Mouse (Mus musculus): ENCODE measurements around the gene Ccdc126. TPM values are rescaled to one million over a fixed set of nuclear protein-coding genes. Genes with fewer than 3 reads are reported as not detected.

Ccdc126 gene
- total and polyA plus RNA-seq, 3 experiments = 2.3 to 6.1 (median 2.8) TPM

DNA sequence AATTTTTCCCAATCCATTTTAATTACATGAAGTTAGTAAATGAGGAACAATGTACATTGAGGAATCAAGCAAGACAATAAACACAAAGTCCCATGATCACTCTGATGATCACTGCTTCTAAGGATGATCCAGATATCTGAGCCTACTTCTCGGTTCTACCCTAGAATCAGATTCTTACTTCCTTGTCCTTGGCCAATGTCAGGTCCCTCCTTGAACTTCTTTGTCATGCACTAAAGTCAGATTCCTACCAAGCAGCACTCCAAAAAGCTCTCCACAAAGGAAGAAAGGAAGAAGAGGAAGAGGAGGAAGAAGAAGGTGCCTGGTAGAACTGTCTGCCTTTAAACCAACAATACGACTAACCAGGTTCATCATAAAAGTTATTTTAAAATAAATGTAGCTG lies 46.2 kb upstream of the Ccdc126 start:
- no peak overlapping the region for H3K4me2 ChIP-seq (ENCODE audit: insufficient read depth, low read depth, poor library complexity, severe bottlenecking)
- in situ Hi-C loops (cut with MboI; ENCODE audit: low pct_ligation_motif_present, low pct_unique_long_range_greater_than_20kb, low sequenced_read_pairs) = no loop called here
- no peak overlapping the region for H3K4me3 ChIP-seq (replicated peaks in 1 of 3; ENCODE audit: low read depth in 2 of 3, low read length in 2 of 3, poor library complexity in 1 of 3)
- peaks cover 2% of the 10 kb centered on the region for H3K9me3 ChIP-seq (replicated peaks; ENCODE audit: low read length)
- no peak for DNase-seq (ENCODE audit: extremely low read depth)
- no peak overlapping the region for H3K9ac ChIP-seq (ENCODE audit: insufficient read depth, low read depth)
- H3K4me1 ChIP-seq (ENCODE audit: control insufficient read depth in 1 of 2, insufficient read depth in 2 of 2) = no peaks in the 10 kb centered on the region
- H3K36me3 ChIP-seq (replicated peaks in 1 of 2; ENCODE audit: control insufficient read depth in 1 of 2, insufficient read depth in 1 of 2, low read length in 1 of 2) = no peaks in the 10 kb centered on the region
- no peaks in the 10 kb centered on the region for H3K79me2 ChIP-seq (replicated peaks; ENCODE audit: control insufficient read depth, extremely low read depth, insufficient read depth, poor library complexity, severe bottlenecking)
- H3K27me3 ChIP-seq (replicated peaks) = no peaks in the 10 kb centered on the region
- dilution Hi-C loops (cut with MboI; ENCODE audit: extremely low pct_ligation_motif_present, extremely low pct_unique_long_range_greater_than_20kb, low sequenced_read_pairs) = no loop called here
- H3K27ac ChIP-seq (ENCODE audit: insufficient read depth, low read depth) = no peak overlapping the region
- no peak for TF ChIP-seq MXI1 (IDR thresholded peaks at IDR 0.05; ENCODE audit: low read depth, low read length)
- no peak for TF ChIP-seq MYC (IDR thresholded peaks at IDR 0.05; ENCODE audit: low read depth, low read length)
- no peak for TF ChIP-seq MAX (IDR thresholded peaks at IDR 0.05; ENCODE audit: low read length)
- no peak for TF ChIP-seq NRF1 (IDR thresholded peaks at IDR 0.05; ENCODE audit: low read depth, low read length)
- TF ChIP-seq ZNF384 (IDR thresholded peaks at IDR 0.05; ENCODE audit: low read depth, low read length) = no peak
- TF ChIP-seq HCFC1 (IDR thresholded peaks at IDR 0.05; ENCODE audit: low read depth, low read length) = no peak
- no peak for TF ChIP-seq E2F4 (IDR thresholded peaks at IDR 0.05; ENCODE audit: insufficient replicate concordance, low read depth, low read length)
- no peak for TF ChIP-seq TCF12 (IDR thresholded peaks at IDR 0.05; ENCODE audit: low read depth, low read length)
- TF ChIP-seq CTCF (conservative IDR thresholded peaks at IDR 0.05 in 1 of 2, IDR thresholded peaks at IDR 0.05 in 1 of 2; ENCODE audit: low read depth in 2 of 2, low read length in 2 of 2) = no peak
- no peak for TF ChIP-seq CHD2 (IDR thresholded peaks at IDR 0.05; ENCODE audit: low read length)
- TF ChIP-seq IRF4 (IDR thresholded peaks at IDR 0.05; ENCODE audit: low read depth, low read length) = no peak

- no peak overlapping the region for H3K4me2 ChIP-seq (ENCODE audit: insufficient read depth, low read depth, poor library complexity, severe bottlenecking)
- no peak overlapping the region for H3K27ac ChIP-seq (ENCODE audit: insufficient read depth, low read depth)
- no peaks in the 10 kb centered on the region for H3K36me3 ChIP-seq (replicated peaks in 1 of 2; ENCODE audit: control insufficient read depth in 1 of 2, insufficient read depth in 1 of 2, low read length in 1 of 2)
- in situ Hi-C loops (cut with MboI; ENCODE audit: low pct_ligation_motif_present, low pct_unique_long_range_greater_than_20kb, low sequenced_read_pairs) = no loop called here
- DNase-seq (ENCODE audit: extremely low read depth) = no peak
- H3K4me3 ChIP-seq (replicated peaks in 1 of 3; ENCODE audit: low read depth in 2 of 3, low read length in 2 of 3, poor library complexity in 1 of 3) = no peak overlapping the region
- TF ChIP-seq ZMIZ1 (IDR thresholded peaks at IDR 0.05; ENCODE audit: low read depth, low read length) (no peak), JUN (IDR thresholded peaks at IDR 0.05; ENCODE audit: insufficient read depth, low read depth, low read length) (no peak), JUND (conservative IDR thresholded peaks at IDR 0.05; ENCODE audit: low read depth, low read length) (no peak), GABPA (IDR thresholded peaks at IDR 0.05; ENCODE audit: insufficient replicate concordance, low read depth, low read length) (no peak), E2F4 (IDR thresholded peaks at IDR 0.05; ENCODE audit: insufficient replicate concordance, low read depth, low read length) (no peak), MEF2A (IDR thresholded peaks at IDR 0.05; ENCODE audit: borderline replicate concordance, low read depth, low read length) (no peak), HCFC1 (IDR thresholded peaks at IDR 0.05; ENCODE audit: low read depth, low read length) (no peak), SMC3 (IDR thresholded peaks at IDR 0.05; ENCODE audit: low read depth, low read length) (no peak), RAD21 (IDR thresholded peaks at IDR 0.05; ENCODE audit: low read depth, low read length) (no peak), TBP (conservative IDR thresholded peaks at IDR 0.05; ENCODE audit: low read depth, low read length) (no peak), POLR2AphosphoS2 (IDR thresholded peaks at IDR 0.05; ENCODE audit: low read depth, low read length) (no peak)
- no peaks in the 10 kb centered on the region for H3K27me3 ChIP-seq (replicated peaks)
- no peak overlapping the region for H3K9ac ChIP-seq (ENCODE audit: insufficient read depth, low read depth)
- dilution Hi-C loops (cut with MboI; ENCODE audit: extremely low pct_ligation_motif_present, extremely low pct_unique_long_range_greater_than_20kb, low sequenced_read_pairs) = no loop called here
- peaks cover 4% of the 10 kb centered on the region for H3K9me3 ChIP-seq (replicated peaks; ENCODE audit: low read length)
- no peaks in the 10 kb centered on the region for H3K79me2 ChIP-seq (replicated peaks; ENCODE audit: control insufficient read depth, extremely low read depth, insufficient read depth, poor library complexity, severe bottlenecking)
- H3K4me1 ChIP-seq (ENCODE audit: control insufficient read depth in 1 of 2, insufficient read depth in 2 of 2) = 0 out of 4 replicates have a peak, but pooled peaks cover 0 to 3% of the 10 kb centered on the region in 2 experiments
These were observed 45.1 kb upstream of the Ccdc126 start for GRCm38 (mm10) chr6:49273934-49274333.

All from CH12.LX (cell line).